Mouse (Mus musculus): ENCODE results near the gene Lrrc40.

DNA sequence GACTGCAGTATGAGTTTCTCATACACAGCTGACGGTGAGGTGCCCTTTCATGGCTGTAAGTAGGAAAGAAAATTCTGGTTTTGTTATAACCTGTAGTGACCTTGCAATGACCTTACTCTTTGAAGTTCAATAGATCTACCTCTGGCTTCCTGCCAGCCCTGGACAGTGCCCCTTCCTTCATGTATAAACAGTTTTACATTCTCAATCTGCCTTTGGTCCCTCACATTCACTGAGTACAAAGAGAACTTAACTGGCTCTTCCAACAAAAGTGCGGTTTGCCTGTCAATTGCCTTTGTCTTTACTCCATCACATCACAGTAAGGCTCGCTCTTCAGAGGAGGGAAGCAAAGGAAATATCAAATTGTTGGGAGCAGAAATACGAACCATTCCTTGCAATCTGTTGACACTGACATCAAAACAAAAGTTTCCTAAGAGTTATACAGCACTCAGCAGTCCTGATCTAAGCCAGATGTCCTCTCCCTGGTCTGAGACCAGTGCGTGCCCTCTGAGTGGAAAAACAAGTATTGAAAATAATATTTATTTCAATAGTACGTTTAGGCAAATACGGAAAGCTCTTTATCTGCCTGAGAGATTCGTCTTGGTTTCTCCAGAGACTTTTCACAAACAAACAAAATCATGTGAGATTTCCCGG, 32.3 kb downstream of the Lrrc40 start:
- TF ChIP-seq POLR2AphosphoS5 (IDR thresholded peaks at IDR 0.05; ENCODE audit: insufficient replicate concordance, low read depth, low read length) (no peak), CTCF (IDR thresholded peaks at IDR 0.05; ENCODE audit: low read depth, low read length) (no peak), GATA1 (IDR thresholded peaks at IDR 0.05; ENCODE audit: borderline replicate concordance, low read length) (no peak), GATA2 (IDR thresholded peaks at IDR 0.05; ENCODE audit: borderline replicate concordance, low read depth, low read length) (no peak)

Data from G1E (cell line).